In genomic region chr9:70963461-70963891, GRCm38 (mm10) we compare ENCODE assay signal across 10 mouse cellular contexts. TPM values are rescaled to one million over a fixed set of nuclear protein-coding genes. Genes with fewer than 3 reads are reported as not detected.
A peak's percentile ranks its signal among the peaks of the same experiment; 100 is the strongest.
DNase-seq lines count a peak whose midpoint lies in the region; ATAC-seq and TF ChIP-seq lines count a peak whose summit lies in the region.
"Had no signal": no experiment of that assay in that cellular context is flagged by ENCODE, and none has a peak within 500 bp of the region (broad histone marks: within the 10 kb centered on the region; RNA-seq: fewer than 3 reads in every experiment).

No protein-coding gene starts in this region.

- H3K9ac ChIP-seq in kidney, embryonic 16.5 days (replicated peaks; ENCODE audit: low read length), result no peak overlapping the region

- H3K4me3 ChIP-seq in kidney, embryonic 16.5 days (ENCODE audit: low read length), result no peak overlapping the region
- no peak overlapping the region for H3K4me3 ChIP-seq in cortical plate, adult 2 months (ENCODE audit: insufficient read depth, low read length)
- H3K4me3 ChIP-seq: erythroblast, embryonic 14.5 days had no signal

- TF ChIP-seq POLR2A in cortical plate, adult 2 months (IDR thresholded peaks at IDR 0.05; ENCODE audit: extremely low read depth, insufficient read depth, low read length), result no peak

- no peaks in the 10 kb centered on the region for H3K36me3 ChIP-seq in kidney, embryonic 16.5 days (ENCODE audit: insufficient read depth, low read length)

- H3K27me3 ChIP-seq in kidney, embryonic 16.5 days (ENCODE audit: insufficient read depth, low read length), result no peaks in the 10 kb centered on the region

- WGBS in kidney, embryonic 16.5 days, result 73% methylated on average over 7 of the region's 7 CpGs

- no peaks in the 10 kb centered on the region for H3K9me3 ChIP-seq in kidney, embryonic 16.5 days (ENCODE audit: low read length)

- DNase-seq in kidney, postnatal 10 days, result peak; percentile 18
- peak; percentile 39 to 45 for DNase-seq in layer of hippocampus, postnatal 36 days
- DNase-seq in retina, embryonic 14.5 days (ENCODE audit: low spot score), result peak; percentile 20
- no peak for DNase-seq in adipocyte (ENCODE audit: low spot score)
- DNase-seq in adrenal gland, postnatal 10 days, result no peak
- DNase-seq: adrenal gland, adult 8-10 months had no signal

- H3K27ac ChIP-seq in kidney, embryonic 16.5 days (ENCODE audit: low read length), result no peak overlapping the region
- 0 out of 2 replicates have a peak overlapping the region, but pooled peaks have one; percentile 6 for H3K27ac ChIP-seq in cortical plate, adult 2 months (ENCODE audit: insufficient read depth, low read length)

- ATAC-seq in kidney, embryonic 16.5 days (ENCODE audit: low FRiP score, low TSS enrichment), result no peak
- ATAC-seq in erythroid progenitor cell, adult 5-6 weeks (replicated peaks; ENCODE audit: low FRiP score, poor library complexity, severe bottlenecking), result no peak

- H3K4me2 ChIP-seq in kidney, embryonic 16.5 days (replicated peaks; ENCODE audit: low read depth, low read length), result no peak overlapping the region

- no peak for TF ChIP-seq CTCF in cortical plate, adult 2 months (IDR thresholded peaks at IDR 0.05; ENCODE audit: extremely low read depth, insufficient read depth, low read length)

- H3K4me1 ChIP-seq in kidney, embryonic 16.5 days (ENCODE audit: insufficient read depth, low read length), result no peaks in the 10 kb centered on the region
- H3K4me1 ChIP-seq in cortical plate, adult 2 months (ENCODE audit: control insufficient read depth, insufficient read depth, low read length), result peaks cover 6% of the 10 kb centered on the region

RNA-seq across cellular contexts. Expression of gene Lipc, which starts 11.4 kb away (rescaled TPM):
- 0.89 and 2.4 TPM in 2 replicates for polyA plus RNA-seq in kidney, embryonic 16.5 days (2015; fragmentation: Nextera tagmentation; extraction: Ambion mirVana)
- 0.19 and 0.32 TPM in 2 replicates for polyA plus RNA-seq in cortical plate, adult 2 months (2012; rRNA removed)
- total RNA-seq in layer of hippocampus, postnatal 36 days (2021), result under 1 TPM in 1 of 2 experiments, not detected in 1; 0.25 TPM
- total RNA-seq in erythroid progenitor cell, adult 5-6 weeks (2015; ENCODE audit: low replicate concordance), result not detected in 2 replicates
- 0.64 and 1.2 TPM in 2 replicates for total RNA-seq in erythroid progenitor cell, adult 5-6 weeks (2017; ENCODE audit: low replicate concordance)
- total RNA-seq in adrenal gland, postnatal 10 days (2021), result 10 to 100 TPM; 26.4 to 55.7 TPM

Comparison
In these comparisons a context has a peak if more than half of its experiments do, and no peak if none do; other contexts are left out.
1. DNase-seq: peak in kidney, postnatal 10 days (single experiment), layer of hippocampus, postnatal 36 days (2 of 2) and retina, embryonic 14.5 days (single experiment); none in adipocyte (single experiment) and adrenal gland, postnatal 10 days (single experiment).
2. RNA of gene Lipc, which starts 11.4 kb away (total RNA-seq): 26.4 to 55.7 TPM in adrenal gland, postnatal 10 days; 0.64 to 1.2 TPM in erythroid progenitor cell, adult 5-6 weeks and 0.25 TPM in layer of hippocampus, postnatal 36 days; every median in the first group is over 10 times any median in the second.